Mouse (Mus musculus) gastrocnemius, postnatal 25 days (tissue): ENCODE data around the gene Fbxl16. TPM values are rescaled to one million over a fixed set of nuclear protein-coding genes. Genes with fewer than 3 reads are reported as not detected.
"Not testable (repeated sequence)": the region's sequence is repeated elsewhere in the genome, so short reads cannot be mapped to it uniquely, and the experiment has no call there.

ENCODE experiments used
- DNase-seq: peaks from one replicate; pipeline ENCODE4 v3.0.0; 2022
- total RNA-seq, 2 experiments: library from RNA; stranded (reverse); gene quantifications; 1 replicate in 1 of 2; 2 replicates in 1 of 2; pipeline ENCODE4 v1.2.3; 2021

The Fbxl16 gene
- total RNA-seq, 2 experiments from 2014 or later: 1.5 to 1.7 TPM

- no peak for DNase-seq
Measured at GRCm38 (mm10) chr17:25795609-25796092, 13.2 kb upstream of the Fbxl16 start, which contains the start of gene AC134908.4. Gene AC134908.4 (minus strand): TSS chr17:25795659.

- peak; percentile 76 for DNase-seq
Measured at GRCm38 (mm10) chr17:25796211-25796771, 12.6 kb upstream of the Fbxl16 start.

- DNase-seq: peak; percentile 89
Measured at GRCm38 (mm10) chr17:25796951-25797369, 11.9 kb upstream of the Fbxl16 start, which contains the start of gene Metrn. Gene Metrn (minus strand): TSS chr17:25797136.

- no peak for DNase-seq
Measured at GRCm38 (mm10) chr17:25801029-25801428, 7.9 kb upstream of the Fbxl16 start.

- DNase-seq: peak; percentile 55
Measured at GRCm38 (mm10) chr17:25802825-25803517, 5.9 kb upstream of the Fbxl16 start.

- no peak for DNase-seq
Measured at GRCm38 (mm10) chr17:25806507-25806906, 2.4 kb upstream of the Fbxl16 start.

GRCm38 (mm10) chr17:25807452-25807851 lies 1.4 kb upstream of the Fbxl16 start:
- DNase-seq: not testable (repeated sequence)

GRCm38 (mm10) chr17:25808028-25808427 lies 857 bp upstream of the Fbxl16 start:
- DNase-seq: no peak

GRCm38 (mm10) chr17:25809606-25810340 lies 888 bp downstream of the Fbxl16 start:
- no peak for DNase-seq

GRCm38 (mm10) chr17:25810890-25811289 lies 2.0 kb downstream of the Fbxl16 start:
- no peak for DNase-seq

- DNase-seq: peak; percentile 55
Measured at GRCm38 (mm10) chr17:25813471-25813870, 4.6 kb downstream of the Fbxl16 start.

- DNase-seq: no peak
Measured at GRCm38 (mm10) chr17:25817662-25818061, 8.8 kb downstream of the Fbxl16 start.

GRCm38 (mm10) chr17:25818851-25819780 lies 10.2 kb downstream of the Fbxl16 start:
- DNase-seq: no peak

- no peak for DNase-seq
Measured at GRCm38 (mm10) chr17:25823452-25823851, 14.6 kb downstream of the Fbxl16 start, which contains the start of gene Wdr24. Gene Wdr24 (plus strand): TSS chr17:25823627.

- DNase-seq: no peak
Measured at GRCm38 (mm10) chr17:25824362-25825142, 15.7 kb downstream of the Fbxl16 start.

- DNase-seq: no peak
Measured at GRCm38 (mm10) chr17:25825311-25825710, 16.4 kb downstream of the Fbxl16 start.

- no peak for DNase-seq
Measured at GRCm38 (mm10) chr17:25825984-25826570, 17.2 kb downstream of the Fbxl16 start.

GRCm38 (mm10) chr17:25827011-25827410 lies 18.1 kb downstream of the Fbxl16 start:
- no peak for DNase-seq

GRCm38 (mm10) chr17:25827546-25828222 lies 18.8 kb downstream of the Fbxl16 start:
- DNase-seq: no peak

- no peak for DNase-seq
Measured at GRCm38 (mm10) chr17:25828223-25828594, 19.3 kb downstream of the Fbxl16 start.
